Mouse (Mus musculus): Measurements from ENCODE around the gene Awat2. TPM values are rescaled to one million over a fixed set of nuclear protein-coding genes. Genes with fewer than 3 reads are reported as not detected.

The Awat2 gene
- 0.51 TPM for polyA plus RNA-seq (2014; fragmentation: Illumina TruSeq; extraction: RNeasy Lipid Tissue Mini Kit (QIAGEN cat#74804))

DNA sequence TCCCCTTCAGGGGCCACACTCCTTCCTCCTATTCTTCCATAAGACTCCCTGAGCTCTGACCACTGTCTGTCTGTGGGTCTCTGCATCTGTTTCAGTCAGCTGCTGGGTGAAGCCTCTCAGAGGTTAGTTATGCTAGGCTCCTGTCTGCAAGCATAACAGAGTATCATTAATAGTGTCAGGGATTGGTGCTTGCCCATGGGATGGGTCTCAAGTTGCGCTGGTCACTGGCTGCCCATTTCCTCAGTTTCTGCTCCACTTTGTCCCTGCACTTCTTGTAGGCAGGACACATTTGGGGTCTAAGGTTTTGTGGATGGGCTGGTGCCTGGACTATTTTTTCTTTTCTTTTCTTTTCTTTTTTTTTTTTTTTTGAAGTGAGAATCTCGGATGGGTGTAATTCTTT lies at the start of gene Awat2:
TSS of gene Awat2 (minus strand) at position 101 of the 400 bp plus-strand sequence.

DNA sequence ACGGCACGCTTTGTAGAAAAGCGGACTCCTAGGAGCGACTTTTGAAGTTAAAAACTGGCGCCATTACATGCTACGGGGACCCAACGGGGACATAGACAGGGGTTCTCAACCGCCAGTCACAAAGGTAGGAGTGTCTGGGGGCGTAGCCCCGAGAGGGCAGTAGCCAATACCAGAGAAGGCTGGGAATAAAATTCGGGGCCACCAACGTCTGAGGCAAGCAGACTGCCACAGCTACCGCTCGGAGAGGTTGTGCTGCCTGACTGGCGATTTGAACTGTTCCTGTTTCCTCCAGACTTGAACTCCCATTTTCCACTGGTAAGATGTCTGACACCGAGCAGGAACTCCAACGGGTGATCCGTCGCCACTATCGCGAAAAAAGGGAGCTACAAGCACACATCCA lies 13.8 kb downstream of the Awat2 start, which contains the start of gene Otud6a:
TSS of gene Otud6a (plus strand) at position 321 of the 400 bp plus-strand sequence.

Other genes with a start within 250 kb of the Awat2 start
- gene Otud6a, start 13.7 kb downstream of the Awat2 start, polyA plus RNA-seq (2014; fragmentation: Illumina TruSeq; extraction: RNeasy Lipid Tissue Mini Kit (QIAGEN cat#74804)) = not detected
- gene Igbp1, start 51.6 kb upstream of the Awat2 start, polyA plus RNA-seq (2014; fragmentation: Illumina TruSeq; extraction: RNeasy Lipid Tissue Mini Kit (QIAGEN cat#74804)) = 86.5 TPM
- not detected for gene Dgat2l6, start 82.1 kb upstream of the Awat2 start, polyA plus RNA-seq (2014; fragmentation: Illumina TruSeq; extraction: RNeasy Lipid Tissue Mini Kit (QIAGEN cat#74804))
- not detected for gene Awat1, start 129.5 kb upstream of the Awat2 start, polyA plus RNA-seq (2014; fragmentation: Illumina TruSeq; extraction: RNeasy Lipid Tissue Mini Kit (QIAGEN cat#74804))
- not detected for gene P2ry4, start 152.2 kb upstream of the Awat2 start, polyA plus RNA-seq (2014; fragmentation: Illumina TruSeq; extraction: RNeasy Lipid Tissue Mini Kit (QIAGEN cat#74804))
- not detected for gene Arr3, start 162.8 kb upstream of the Awat2 start, polyA plus RNA-seq (2014; fragmentation: Illumina TruSeq; extraction: RNeasy Lipid Tissue Mini Kit (QIAGEN cat#74804))
- gene Kif4, start 183.0 kb upstream of the Awat2 start, polyA plus RNA-seq (2014; fragmentation: Illumina TruSeq; extraction: RNeasy Lipid Tissue Mini Kit (QIAGEN cat#74804)) = 18.0 TPM
- gene Pdzd11, start 183.9 kb upstream of the Awat2 start, polyA plus RNA-seq (2014; fragmentation: Illumina TruSeq; extraction: RNeasy Lipid Tissue Mini Kit (QIAGEN cat#74804)) = 63.1 TPM

All from ovary, adult 10 weeks (tissue).